Mouse (Mus musculus): ENCODE measurements at regions not wholly inside any gene's neighbourhood (a gene's known extent, or its start where the extent isn't known, plus 50 kb on each side); places are given as distances from the start of the nearest gene placed in this dataset.
"Not testable (repeated sequence)": the region's sequence is repeated elsewhere in the genome, so short reads cannot be mapped to it uniquely, and the experiment has no call there.

- ATAC-seq (replicated peaks; ENCODE audit: low read depth, poor library complexity, severe bottlenecking): no peak
Measured at GRCm38 (mm10) chr15:3707089-3708078, 124.1 kb upstream of the Ghr start.

GRCm38 (mm10) chr15:3699234-3699814 is 116.0 kb upstream of the Ghr start:
- no peak for ATAC-seq (replicated peaks; ENCODE audit: low read depth, poor library complexity, severe bottlenecking)

DNA sequence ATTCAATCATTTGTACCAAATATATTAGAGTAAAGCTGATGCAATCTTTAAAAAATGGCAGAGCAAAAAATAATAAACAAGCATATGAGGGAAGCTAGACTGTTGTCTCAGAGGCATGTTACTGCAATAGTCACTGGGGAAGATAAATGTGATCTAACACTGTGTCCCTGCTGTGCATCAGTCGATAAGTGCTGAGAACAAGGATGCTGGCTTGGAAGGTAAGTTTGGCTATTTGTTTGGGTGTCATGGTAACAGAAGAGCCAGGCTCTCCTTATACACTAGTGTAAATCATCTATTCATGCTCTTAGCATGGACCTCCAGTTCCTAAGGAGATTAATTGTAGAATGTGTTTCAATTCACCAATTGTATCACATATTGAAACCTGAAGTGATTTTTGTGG is 102.0 kb upstream of the Ghr start:
- ATAC-seq (replicated peaks; ENCODE audit: low read depth, poor library complexity, severe bottlenecking): no peak

DNA sequence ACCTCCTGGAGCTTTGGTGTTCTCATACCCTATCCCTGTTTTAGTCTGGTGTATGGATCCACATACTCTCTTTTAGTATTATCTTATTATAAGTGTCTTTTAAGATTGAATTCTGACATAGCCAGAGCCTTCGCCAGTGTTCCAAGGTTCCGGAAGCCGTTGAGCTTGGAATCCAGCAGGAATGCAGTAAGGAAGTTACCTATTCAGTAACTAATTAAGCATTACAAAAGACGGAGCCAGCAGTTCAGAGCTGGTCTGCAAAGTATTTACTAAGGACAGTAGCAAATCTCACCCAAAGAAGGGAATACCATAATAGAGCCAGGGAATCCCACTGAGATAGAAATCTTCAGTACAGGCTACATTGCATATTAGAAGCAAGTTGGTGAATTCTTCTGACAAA is 93.7 kb upstream of the Ghr start:
- not testable (repeated sequence) for ATAC-seq (replicated peaks; ENCODE audit: low read depth, poor library complexity, severe bottlenecking)

DNA sequence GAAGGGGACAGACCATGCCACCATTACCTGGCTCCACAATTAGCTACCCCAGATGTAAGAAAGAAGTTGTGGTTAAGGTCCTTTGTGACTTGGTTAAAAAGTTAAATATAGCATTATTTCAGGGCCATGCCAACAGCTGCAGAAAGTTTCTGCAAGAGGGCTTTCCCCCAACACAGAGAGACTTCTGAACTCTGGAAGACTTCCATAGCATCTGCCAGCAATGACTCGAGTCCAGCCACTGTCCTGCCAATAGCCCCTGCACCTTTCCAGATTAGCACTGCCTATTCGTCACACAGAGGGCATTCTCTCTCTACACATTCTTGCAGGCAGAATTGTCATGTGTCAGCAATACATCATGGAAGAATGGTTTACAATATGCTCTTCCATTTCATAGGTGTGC is 89.3 kb upstream of the Ghr start:
- no peak for ATAC-seq (replicated peaks; ENCODE audit: low read depth, poor library complexity, severe bottlenecking)

GRCm38 (mm10) chr15:3671169-3671568 is 87.9 kb upstream of the Ghr start:
- ATAC-seq (replicated peaks; ENCODE audit: low read depth, poor library complexity, severe bottlenecking): no peak

DNA sequence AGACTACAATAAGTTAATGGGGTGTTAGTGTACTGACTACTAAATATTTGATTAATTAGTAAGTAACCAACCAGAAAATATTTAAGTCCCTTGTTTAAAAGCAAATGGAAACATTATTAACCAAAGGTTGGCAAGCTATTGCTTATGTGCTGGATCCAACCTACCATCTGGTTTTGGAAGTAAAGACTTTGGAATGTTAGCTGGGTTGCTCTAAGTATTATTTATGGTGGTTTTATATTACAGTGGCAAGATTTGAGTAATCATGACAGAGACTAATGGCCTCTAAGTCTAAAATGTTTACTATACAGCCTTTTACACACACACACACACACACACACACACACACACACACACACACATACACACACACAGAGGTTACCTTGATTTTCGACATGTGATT is 86.1 kb upstream of the Ghr start:
- no peak for ATAC-seq (replicated peaks; ENCODE audit: low read depth, poor library complexity, severe bottlenecking)

- ATAC-seq (replicated peaks; ENCODE audit: low read depth, poor library complexity, severe bottlenecking): no peak
Measured at GRCm38 (mm10) chr15:3668863-3669262, 85.6 kb upstream of the Ghr start.

GRCm38 (mm10) chr15:3648741-3649140 is 65.4 kb upstream of the Ghr start:
- no peak for ATAC-seq (replicated peaks; ENCODE audit: low read depth, poor library complexity, severe bottlenecking)

- no peak for ATAC-seq (replicated peaks; ENCODE audit: low read depth, poor library complexity, severe bottlenecking)
Measured at GRCm38 (mm10) chr15:3640091-3640490, 56.8 kb upstream of the Ghr start.
